Mouse (Mus musculus): ENCODE data around the gene Amtn. TPM values are rescaled to one million over a fixed set of nuclear protein-coding genes. Genes with fewer than 3 reads are reported as not detected.

The Amtn gene
- total RNA-seq, 2 experiments from 2014 or later = not detected

DNA sequence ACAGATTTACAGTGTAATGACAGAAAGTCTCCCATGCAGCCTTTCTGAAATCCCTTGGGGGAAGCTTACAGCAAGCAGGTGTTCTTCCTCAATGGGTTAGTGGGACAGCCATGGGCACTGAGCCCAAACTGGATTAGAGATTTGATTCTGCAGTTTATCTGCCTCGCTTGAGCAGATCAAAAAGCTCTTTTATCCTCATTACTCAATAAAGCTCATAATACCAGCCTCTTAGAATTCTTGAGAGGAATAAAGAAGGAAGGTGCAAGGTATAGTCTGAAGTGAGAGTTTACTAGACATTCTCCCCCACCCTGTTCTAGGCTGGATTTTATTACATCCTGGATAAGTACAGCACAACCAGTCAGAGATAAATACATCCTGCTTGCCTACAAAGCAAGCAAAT lies 50.8 kb downstream of the Amtn start:
- DNase-seq (ENCODE audit: extremely low spot score in 1 of 2, low spot score in 2 of 2) = no peak
- no peak for TF ChIP-seq CTCF (IDR thresholded peaks at IDR 0.05)
- Histone ChIP-seq H3K4me3 (no peak overlapping the region), H3K27ac (no peak overlapping the region)
- intact Hi-C loops (cut with DNase I) = no loop called here

Other genes starting within 250 kb of the Amtn start
- not detected for gene Gm11115, start 222.0 kb upstream of the Amtn start, total RNA-seq (2021)
- not detected for gene Gm7714, start 107.2 kb upstream of the Amtn start, total RNA-seq (2021)
- not detected for gene Prol1, start 58.8 kb upstream of the Amtn start, total RNA-seq (2021)
- not detected for gene Ambn, start 79.9 kb downstream of the Amtn start, total RNA-seq (2021)
- gene Enam, start 111.9 kb downstream of the Amtn start, total RNA-seq (2021) = not detected
- gene Jchain, start 151.8 kb downstream of the Amtn start, total RNA-seq (2021) = under 1 TPM; 0.47 to 0.66 TPM
- 10 to 100 TPM; 25.8 to 31.5 TPM for gene Utp3, start 178.4 kb downstream of the Amtn start, total RNA-seq (2021)
- gene Rufy3, start 188.9 kb downstream of the Amtn start, total RNA-seq (2021) = 100 to 1,000 TPM; 175 to 181 TPM

Measured in left cerebral cortex, adult 2 months (tissue).